Mouse (Mus musculus) MEL (cell line): Measurements from ENCODE around the gene Plekho1. TPM values are rescaled to one million over a fixed set of nuclear protein-coding genes. Genes with fewer than 3 reads are reported as not detected.

Experiments
- DNase-seq: peaks from one replicate; pipeline ENCODE4 v3.0.0; 2011; ENCODE audit warnings: low read depth, low spot score
- H3K27ac ChIP-seq: 2 replicates; pipeline ENCODE4 v1.5.1; 2012; ENCODE audit warnings: low read depth, mild to moderate bottlenecking, control low read depth, low read length, moderate library complexity; ENCODE audit not compliant: control insufficient read depth
- H3K27me3 ChIP-seq, 2 experiments: fragments of 150-350 bp in 1 of 2; sonication (generic) in 1 of 2; 2 replicates each; pipeline ENCODE4 v1.6.1; 2012; ENCODE audit warnings: low read length in 2 of 2, mild to moderate bottlenecking in 2 of 2, improper control_type of control experiment in 1 of 2, moderate library complexity in 1 of 2; ENCODE audit not compliant: insufficient read depth in 2 of 2, control insufficient read depth in 1 of 2
- H3K36me3 ChIP-seq, 2 experiments: 2 replicates each; pipeline ENCODE4 v1.6.1; 2012 to 2014; ENCODE audit warnings: low read length in 2 of 2, improper control_type of control experiment in 1 of 2, inconsistent platforms in 1 of 2, mild to moderate bottlenecking in 1 of 2; ENCODE audit not compliant: insufficient read depth in 2 of 2, control insufficient read depth in 1 of 2
- H3K4me1 ChIP-seq, 2 experiments: fragments of 150-350 bp in 1 of 2; sonication (generic) in 1 of 2; 2 replicates each; pipeline ENCODE4 v1.6.1; 2012; ENCODE audit warnings: low read length in 2 of 2, improper control_type of control experiment in 1 of 2, mild to moderate bottlenecking in 1 of 2; ENCODE audit not compliant: insufficient read depth in 2 of 2, control insufficient read depth in 1 of 2
- H3K4me3 ChIP-seq, 2 experiments: fragments of 150-350 bp in 1 of 2; sonication (generic) in 1 of 2; 2 replicates each; pipeline ENCODE4 v1.5.1; 2012; ENCODE audit warnings: low read depth in 2 of 2, low read length in 2 of 2, mild to moderate bottlenecking in 2 of 2, moderate library complexity in 2 of 2, control low read depth in 1 of 2, improper control_type of control experiment in 1 of 2; ENCODE audit not compliant: control insufficient read depth in 1 of 2, insufficient read depth in 1 of 2
- H3K79me2 ChIP-seq: 2 replicates; pipeline ENCODE4 v1.6.1; 2012; ENCODE audit warnings: mild to moderate bottlenecking, low read length, moderate library complexity; ENCODE audit not compliant: control insufficient read depth, poor library complexity, insufficient read depth
- H3K9ac ChIP-seq: 2 replicates; pipeline ENCODE4 v1.6.1; 2012; ENCODE audit warnings: low read depth, mild to moderate bottlenecking, control low read depth, low read length, moderate library complexity; ENCODE audit not compliant: control insufficient read depth, poor library complexity, severe bottlenecking
- H3K9me3 ChIP-seq: fragments of 150-350 bp; sonication (generic); replicated peaks from 2 replicates; pipeline ENCODE4 v1.6.1; 2012; ENCODE audit warnings: mild to moderate bottlenecking, low read length, improper control_type of control experiment, moderate library complexity; ENCODE audit not compliant: insufficient read depth
- CHD1 ChIP-seq: IDR thresholded peaks from 2 replicates; pipeline ENCODE4 v1.6.1; 2012; ENCODE audit warnings: low read depth, mild to moderate bottlenecking, inconsistent platforms, low read length, improper control_type of control experiment
- CHD2 ChIP-seq: IDR thresholded peaks from 2 replicates; pipeline ENCODE4 v1.6.1; 2011; ENCODE audit warnings: low read length, improper control_type of control experiment
- CTCF ChIP-seq, 3 experiments: IDR thresholded peaks in 2 of 3; conservative IDR thresholded peaks in 1 of 3; 2 replicates each; pipeline ENCODE4 v1.5.1; 2011 to 2012; ENCODE audit warnings: low read length in 3 of 3, low read depth in 2 of 3, mild to moderate bottlenecking in 2 of 3, improper control_type of control experiment in 1 of 3, inconsistent platforms in 1 of 3, mixed read lengths in 1 of 3, moderate library complexity in 1 of 3; ENCODE audit not compliant: control insufficient read depth in 1 of 3, insufficient read depth in 1 of 3, poor library complexity in 1 of 3, severe bottlenecking in 1 of 3
- ELF1 ChIP-seq: IDR thresholded peaks from 2 replicates; pipeline ENCODE4 v1.6.1; 2014; ENCODE audit warnings: low read depth, mild to moderate bottlenecking, inconsistent platforms, low read length, improper control_type of control experiment, moderate library complexity
- EP300 ChIP-seq, 2 experiments: IDR thresholded peaks; 2 replicates each; pipeline ENCODE4 v1.6.1; 2011; ENCODE audit warnings: improper control_type of control experiment in 2 of 2, low read length in 2 of 2, low read depth in 1 of 2, mild to moderate bottlenecking in 1 of 2
- ETS1 ChIP-seq: IDR thresholded peaks from 2 replicates; pipeline ENCODE4 v1.6.1; 2012; ENCODE audit warnings: low read depth, mild to moderate bottlenecking, inconsistent platforms, low read length, improper control_type of control experiment, moderate library complexity
- GABPA ChIP-seq: IDR thresholded peaks from 2 replicates; pipeline ENCODE4 v1.6.1; 2012; ENCODE audit warnings: low read depth, mild to moderate bottlenecking, inconsistent platforms, low read length, improper control_type of control experiment, moderate library complexity
- GATA1 ChIP-seq: IDR thresholded peaks from 2 replicates; pipeline ENCODE4 v1.6.1; 2011; ENCODE audit warnings: low read depth, low read length, improper control_type of control experiment
- JUND ChIP-seq: IDR thresholded peaks from 2 replicates; pipeline ENCODE4 v1.6.1; 2011; ENCODE audit warnings: low read depth, mild to moderate bottlenecking, improper control_type of control experiment, low read length
- KAT2A ChIP-seq: conservative IDR thresholded peaks from 2 replicates; pipeline ENCODE4 v1.6.1; 2012; ENCODE audit warnings: low read depth, low read length, improper control_type of control experiment, inconsistent platforms
- MAFK ChIP-seq: IDR thresholded peaks from 2 replicates; pipeline ENCODE4 v1.6.1; 2011; ENCODE audit warnings: low read depth, mild to moderate bottlenecking, low read length, improper control_type of control experiment, borderline replicate concordance
- MAX ChIP-seq: IDR thresholded peaks from 2 replicates; pipeline ENCODE4 v1.6.1; 2011; ENCODE audit warnings: low read length, improper control_type of control experiment
- MXI1 ChIP-seq: IDR thresholded peaks from 2 replicates; pipeline ENCODE4 v1.6.1; 2011; ENCODE audit warnings: mild to moderate bottlenecking, low read depth, low read length, improper control_type of control experiment
- MYC ChIP-seq: IDR thresholded peaks from 2 replicates; pipeline ENCODE4 v1.6.1; 2011; ENCODE audit warnings: low read depth, mild to moderate bottlenecking, low read length, improper control_type of control experiment, moderate library complexity
- POLR2A ChIP-seq, 2 experiments: IDR thresholded peaks; 2 replicates each; pipeline ENCODE4 v1.6.1; 2011 to 2012; ENCODE audit warnings: low read length in 2 of 2, mild to moderate bottlenecking in 2 of 2, control low read depth in 1 of 2, improper control_type of control experiment in 1 of 2, low read depth in 1 of 2, moderate library complexity in 1 of 2; ENCODE audit not compliant: control insufficient read depth in 1 of 2, insufficient read depth in 1 of 2, poor library complexity in 1 of 2
- RCOR1 ChIP-seq: IDR thresholded peaks from 2 replicates; pipeline ENCODE4 v1.6.1; 2012; ENCODE audit warnings: low read depth, mild to moderate bottlenecking, inconsistent platforms, low read length, improper control_type of control experiment
- SIN3A ChIP-seq: IDR thresholded peaks from 2 replicates; pipeline ENCODE4 v1.6.1; 2012; ENCODE audit warnings: low read length, improper control_type of control experiment, inconsistent platforms
- TAL1 ChIP-seq: IDR thresholded peaks from 2 replicates; pipeline ENCODE4 v1.6.1; 2012; ENCODE audit warnings: mild to moderate bottlenecking, inconsistent platforms, low read length, moderate library complexity, mixed read lengths
- TBP ChIP-seq: IDR thresholded peaks from 2 replicates; pipeline ENCODE4 v1.8.0; 2011; ENCODE audit warnings: low read depth, low read length, improper control_type of control experiment
- TCF12 ChIP-seq: IDR thresholded peaks from 2 replicates; pipeline ENCODE4 v1.6.1; 2014; ENCODE audit warnings: low read depth, mild to moderate bottlenecking, inconsistent platforms, low read length, improper control_type of control experiment, moderate library complexity
- USF1 ChIP-seq: IDR thresholded peaks from 2 replicates; pipeline ENCODE4 v1.6.1; 2014; ENCODE audit warnings: low read depth, mild to moderate bottlenecking, inconsistent platforms, low read length, improper control_type of control experiment, moderate library complexity
- polyA plus RNA-seq, 2 experiments: library from polyadenylated mRNA; stranded (reverse) in 1 of 2; unstranded in 1 of 2; fragments of >175 nt in 1 of 2; fragments of >200 nt in 1 of 2; gene quantifications; 2 replicates each; pipeline versions ENCODE4 v1.2.1 to v1.2.4; 2012; ENCODE audit warnings: low replicate concordance in 2 of 2, low read depth in 1 of 2; ENCODE audit not compliant: insufficient read length in 2 of 2, insufficient read depth in 1 of 2, missing spikeins in 1 of 2
- total RNA-seq: library from RNA; depleted of rRNA; stranded (reverse); fragments of 300-350 nt; gene quantifications from 2 replicates; pipeline ENCODE4 v1.2.3, GENCODE M21; 2012

Gene Plekho1
- total and polyA plus RNA-seq, 3 experiments: 4.2 to 19.2 TPM; not detected in 1

- Histone ChIP-seq H3K4me1 (peaks cover 12 to 15% of the 10 kb centered on the region in 2 experiments), H3K9ac (no peak overlapping the region), H3K79me2 (no peaks in the 10 kb centered on the region), H3K4me3 (no peak overlapping the region), H3K27ac (no peak overlapping the region), H3K27me3 (no peaks in the 10 kb centered on the region), H3K36me3 (peaks cover 0 to 25% of the 10 kb centered on the region in 2 experiments; a peak in 2 of 4 replicates), H3K9me3 (no peaks in the 10 kb centered on the region)
- TF ChIP-seq TCF12: 0 out of 2 replicates have a peak, but pooled peaks have one; percentile 15
- TF ChIP-seq EP300 (IDR thresholded peaks at IDR 0.05; ENCODE audit: low read depth in 1 of 2, low read length in 2 of 2): no peak; a peak in 1 of 4 replicates
- no peak for TF ChIP-seq TBP
- DNase-seq: peak; percentile 42
Observed at GRCm38 (mm10) chr3:96021421-96022128, 25.8 kb upstream of the Plekho1 start.

GRCm38 (mm10) chr3:96020735-96021134 lies 24.9 kb upstream of the Plekho1 start:
- Histone ChIP-seq H3K4me1 (peaks cover 12 to 15% of the 10 kb centered on the region in 2 experiments), H3K27ac (no peak overlapping the region), H3K27me3 (no peaks in the 10 kb centered on the region), H3K36me3 (peaks cover 0 to 25% of the 10 kb centered on the region in 2 experiments; a peak in 2 of 4 replicates), H3K4me3 (no peak overlapping the region), H3K9ac (no peak overlapping the region), H3K9me3 (no peaks in the 10 kb centered on the region), H3K79me2 (no peaks in the 10 kb centered on the region)
- no peak for TF ChIP-seq POLR2A (IDR thresholded peaks at IDR 0.05; ENCODE audit: control insufficient read depth in 1 of 2, insufficient read depth in 1 of 2, low read depth in 1 of 2, low read length in 2 of 2, poor library complexity in 1 of 2)
- peak; percentile 56 for TF ChIP-seq MAX
- no peak for TF ChIP-seq CHD1
- TF ChIP-seq GATA1: peak; percentile 3; the same call in 1 of the 2 replicates
- no peak for TF ChIP-seq CTCF (IDR thresholded peaks at IDR 0.05 in 2 of 3, conservative IDR thresholded peaks at IDR 0.05 in 1 of 3; ENCODE audit: control insufficient read depth in 1 of 3, insufficient read depth in 1 of 3, low read depth in 2 of 3, low read length in 3 of 3, poor library complexity in 1 of 3, severe bottlenecking in 1 of 3)
- TF ChIP-seq USF1: 0 out of 2 replicates have a peak, but pooled peaks have one; percentile 10
- TF ChIP-seq SIN3A: peak; percentile 41; the same call in 1 of the 2 replicates
- no peak for TF ChIP-seq GABPA
- TF ChIP-seq MXI1: no peak
- peak; percentile 68; the same call in 1 of the 2 replicates for TF ChIP-seq MYC
- 0 out of 4 replicates have a peak, but pooled peaks have one; percentile 6 to 42 for TF ChIP-seq EP300 (IDR thresholded peaks at IDR 0.05; ENCODE audit: low read depth in 1 of 2, low read length in 2 of 2)
- peak; percentile 42 for DNase-seq

GRCm38 (mm10) chr3:96017461-96017860 lies 21.7 kb upstream of the Plekho1 start:
- peak; percentile 78 for TF ChIP-seq MAX
- 0 out of 2 replicates have a peak, but pooled peaks have one; percentile 52 for TF ChIP-seq JUND
- TF ChIP-seq TAL1: peak; percentile 41
- TF ChIP-seq CHD2: no peak
- TF ChIP-seq ELF1: 0 out of 2 replicates have a peak, but pooled peaks have one; percentile 19
- TF ChIP-seq ETS1: peak; percentile 77
- no peak for TF ChIP-seq MAFK
- TF ChIP-seq GATA1: peak; percentile 51
- peak in 1 of 2 experiments; percentile 79; a peak in 2 of 4 replicates for TF ChIP-seq EP300 (IDR thresholded peaks at IDR 0.05; ENCODE audit: low read depth in 1 of 2, low read length in 2 of 2)
- 0 out of 2 replicates have a peak, but pooled peaks have one; percentile 36 for TF ChIP-seq SIN3A
- no peak for TF ChIP-seq CTCF (IDR thresholded peaks at IDR 0.05 in 2 of 3, conservative IDR thresholded peaks at IDR 0.05 in 1 of 3; ENCODE audit: control insufficient read depth in 1 of 3, insufficient read depth in 1 of 3, low read depth in 2 of 3, low read length in 3 of 3, poor library complexity in 1 of 3, severe bottlenecking in 1 of 3)
- no peak for TF ChIP-seq KAT2A
- peak; percentile 82 for TF ChIP-seq MYC
- peak; percentile 22; the same call in 1 of the 2 replicates for TF ChIP-seq RCOR1
- Histone ChIP-seq H3K36me3 (peaks cover 0 to 25% of the 10 kb centered on the region in 2 experiments; a peak in 2 of 4 replicates), H3K4me3 (no peak overlapping the region), H3K27ac (no peak overlapping the region), H3K4me1 (peaks cover 12 to 15% of the 10 kb centered on the region in 2 experiments), H3K9ac (no peak overlapping the region), H3K27me3 (no peaks in the 10 kb centered on the region), H3K79me2 (no peaks in the 10 kb centered on the region), H3K9me3 (no peaks in the 10 kb centered on the region)
- DNase-seq: peak; percentile 80
